Mouse (Mus musculus) E14TG2a.4 (cell line): ENCODE measurements around the gene Mbnl2.

Source experiments
- CTCF ChIP-seq: conservative IDR thresholded peaks from 2 replicates; pipeline ENCODE4 v1.5.1; 2014; ENCODE audit warnings: low read length
- NANOG ChIP-seq: IDR thresholded peaks from 2 replicates; pipeline ENCODE4 v1.6.1; 2014; ENCODE audit warnings: borderline replicate concordance, low read length, mixed read lengths
- POU5F1 ChIP-seq: IDR thresholded peaks from 2 replicates; pipeline ENCODE4 v1.6.1; 2014; ENCODE audit warnings: low read length, borderline replicate concordance

GRCm38 (mm10) chr14:120288378-120289002, 13.0 kb downstream of the Mbnl2 start:
- no peak for TF ChIP-seq CTCF
- no peak for TF ChIP-seq POU5F1
- TF ChIP-seq NANOG, result no peak
